Mouse (Mus musculus) midbrain, embryonic 11.5 days (tissue): ENCODE measurements around the gene Tex264. TPM values are rescaled to one million over a fixed set of nuclear protein-coding genes. Genes with fewer than 3 reads are reported as not detected.

ENCODE experiments used
- ATAC-seq: fragments of 200-750 bp; cut with Nextera tagmentation; 2 replicates; pipeline ENCODE4 v1.8.0; 2017; ENCODE audit warnings: moderate TSS enrichment, moderate library complexity; ENCODE audit not compliant: low FRiP score
- DNase-seq: peaks from one replicate; pipeline ENCODE4 v3.0.0; 2015; ENCODE audit warnings: low spot score; ENCODE audit errors: missing footprints
- H3K27ac ChIP-seq: fragments of 300-500 bp; sonication (generic); 2 replicates; pipeline ENCODE4 v1.5.1; 2014; ENCODE audit warnings: low read depth, low read length
- H3K27me3 ChIP-seq: fragments of 300-500 bp; sonication (generic); 2 replicates; pipeline ENCODE4 v1.6.1; 2014; ENCODE audit warnings: mild to moderate bottlenecking, low read length, moderate library complexity, mixed read lengths; ENCODE audit not compliant: control insufficient read depth, insufficient read depth
- H3K36me3 ChIP-seq: fragments of 300-500 bp; sonication (generic); 2 replicates; pipeline ENCODE4 v1.6.1; 2014; ENCODE audit warnings: mild to moderate bottlenecking, low read length, moderate library complexity, mixed read lengths; ENCODE audit not compliant: control insufficient read depth, insufficient read depth
- H3K4me1 ChIP-seq: fragments of 300-500 bp; sonication (generic); 2 replicates; pipeline ENCODE4 v1.6.1; 2014; ENCODE audit warnings: low read length; ENCODE audit not compliant: control insufficient read depth, insufficient read depth
- H3K4me2 ChIP-seq: fragments of 300-500 bp; sonication (generic); 2 replicates; pipeline ENCODE4 v1.6.1; 2014; ENCODE audit warnings: mild to moderate bottlenecking, moderate library complexity
- H3K4me3 ChIP-seq: fragments of 300-500 bp; sonication (generic); 2 replicates; pipeline ENCODE4 v1.5.1; 2014; ENCODE audit warnings: low read depth, low read length
- H3K9ac ChIP-seq: fragments of 300-500 bp; sonication (generic); 2 replicates; pipeline ENCODE4 v1.6.1; 2014; ENCODE audit warnings: low read length
- H3K9me3 ChIP-seq: fragments of 300-500 bp; sonication (generic); 2 replicates; pipeline ENCODE4 v1.6.1; 2016; ENCODE audit warnings: low read length; ENCODE audit not compliant: control insufficient read depth
- WGBS: fragments of 180-500 bp; shearing (Covaris S2); extraction: QIAGEN DNeasy Blood & Tissue Kit; methylation state at CpG from one replicate; pipeline ENCODE4 v1.1.7; 2014; 5-methylcytosine and 5-hydroxymethylcytosine counted together
- polyA plus RNA-seq: library from polyadenylated mRNA; unstranded; fragments of >200 nt; fragmentation: Nextera tagmentation; extraction: Ambion mirVana; gene quantifications from 2 replicates; pipeline ENCODE4 v1.2.1, GENCODE M21; 2014

The Tex264 gene
- polyA plus RNA-seq, 1 experiment from 2014 or later: 27.1 TPM

GRCm38 (mm10) chr9:106656820-106657219 lies 28.9 kb downstream of the Tex264 start:
- Histone ChIP-seq H3K27me3 (peaks cover 2% of the 10 kb centered on the region; the same call in 1 of the 2 replicates), H3K4me1 (peaks cover 11% of the 10 kb centered on the region), H3K36me3 (0 out of 2 replicates have a peak, but pooled peaks cover 2% of the 10 kb centered on the region), H3K4me2 (no peak overlapping the region), H3K9ac (no peak overlapping the region), H3K27ac (peak overlapping the region; percentile 6; the same call in 1 of the 2 replicates), H3K4me3 (no peak overlapping the region), H3K9me3 (no peaks in the 10 kb centered on the region)
- DNase-seq (no peak), ATAC-seq (peak; percentile 25)
- 21% methylated on average over 5 of the region's 5 CpGs for WGBS

GRCm38 (mm10) chr9:106655884-106656720 lies 29.6 kb downstream of the Tex264 start, which contains the start of gene Grm2:
Gene Grm2, minus strand, starts transcription at chr9:106656082.
- H3K36me3 ChIP-seq: 0 out of 2 replicates have a peak, but pooled peaks cover 2% of the 10 kb centered on the region
- H3K4me2 ChIP-seq: peak within 1 kb of the TSS; percentile 71
- H3K27me3 ChIP-seq: peaks cover 2% of the 10 kb centered on the region; the same call in 1 of the 2 replicates
- peaks cover 11% of the 10 kb centered on the region for H3K4me1 ChIP-seq
- H3K9me3 ChIP-seq: no peaks in the 10 kb centered on the region
- H3K9ac ChIP-seq: peak within 1 kb of the TSS; percentile 57
- 3% methylated on average over 36 of the region's 44 CpGs for WGBS
- H3K27ac ChIP-seq: peak within 1 kb of the TSS; percentile 44; the same call in 1 of the 2 replicates
- peak within 1 kb of the TSS; percentile 41 for H3K4me3 ChIP-seq
- DNase-seq: peak; percentile 96
- ATAC-seq: peak; percentile 77

GRCm38 (mm10) chr9:106652720-106653119 lies 33.0 kb downstream of the Tex264 start:
- ATAC-seq (no peak), DNase-seq (peak; percentile 57)
- Histone ChIP-seq H3K27me3 (peaks cover 2% of the 10 kb centered on the region; the same call in 1 of the 2 replicates), H3K9ac (no peak overlapping the region), H3K36me3 (no peaks in the 10 kb centered on the region), H3K27ac (no peak overlapping the region), H3K4me2 (peak overlapping the region; percentile 7; the same call in 1 of the 2 replicates), H3K4me3 (no peak overlapping the region), H3K4me1 (peaks cover 6% of the 10 kb centered on the region), H3K9me3 (no peaks in the 10 kb centered on the region)
- WGBS: 72% methylated on average over 1 of the region's 1 CpGs

- no peak overlapping the region for H3K4me2 ChIP-seq
- no peaks in the 10 kb centered on the region for H3K4me1 ChIP-seq
- no peak overlapping the region for H3K9ac ChIP-seq
- DNase-seq: peak; percentile 59
- ATAC-seq: no peak
- H3K36me3 ChIP-seq: no peaks in the 10 kb centered on the region
- H3K27ac ChIP-seq: no peak overlapping the region
- 77% methylated on average over 27 of the region's 27 CpGs for WGBS
- no peaks in the 10 kb centered on the region for H3K27me3 ChIP-seq
- H3K4me3 ChIP-seq: no peak overlapping the region
- H3K9me3 ChIP-seq: no peaks in the 10 kb centered on the region
Observed at GRCm38 (mm10) chr9:106647226-106647625, 38.5 kb downstream of the Tex264 start.

- H3K4me2 ChIP-seq: no peak overlapping the region
- no peaks in the 10 kb centered on the region for H3K9me3 ChIP-seq
- ATAC-seq: no peak
- no peaks in the 10 kb centered on the region for H3K27me3 ChIP-seq
- DNase-seq: no peak
- no peak overlapping the region for H3K9ac ChIP-seq
- no peak overlapping the region for H3K4me3 ChIP-seq
- no peaks in the 10 kb centered on the region for H3K4me1 ChIP-seq
- H3K27ac ChIP-seq: no peak overlapping the region
- H3K36me3 ChIP-seq: no peaks in the 10 kb centered on the region
- WGBS: 78% methylated on average over 9 of the region's 9 CpGs
Observed at GRCm38 (mm10) chr9:106645684-106646271, 39.9 kb downstream of the Tex264 start.

- Histone ChIP-seq H3K9ac (no peak overlapping the region), H3K4me2 (no peak overlapping the region), H3K27ac (no peak overlapping the region), H3K27me3 (no peaks in the 10 kb centered on the region), H3K9me3 (no peaks in the 10 kb centered on the region), H3K4me3 (no peak overlapping the region), H3K4me1 (no peaks in the 10 kb centered on the region), H3K36me3 (no peaks in the 10 kb centered on the region)
- DNase-seq (peak; percentile 84), ATAC-seq (no peak)
- WGBS: 71% methylated on average over 6 of the region's 6 CpGs
Observed at GRCm38 (mm10) chr9:106643787-106644186, 41.9 kb downstream of the Tex264 start.

GRCm38 (mm10) chr9:106643128-106643527 lies 42.6 kb downstream of the Tex264 start:
- Histone ChIP-seq H3K4me3 (no peak overlapping the region), H3K27me3 (no peaks in the 10 kb centered on the region), H3K4me2 (no peak overlapping the region), H3K9me3 (no peaks in the 10 kb centered on the region), H3K36me3 (no peaks in the 10 kb centered on the region), H3K9ac (no peak overlapping the region), H3K27ac (no peak overlapping the region), H3K4me1 (no peaks in the 10 kb centered on the region)
- DNase-seq (peak; percentile 93), ATAC-seq (peak; percentile 33; the same call in 1 of the 2 replicates)
- 34% methylated on average over 7 of the region's 7 CpGs for WGBS

GRCm38 (mm10) chr9:106641346-106641745 lies 44.4 kb downstream of the Tex264 start:
- no peaks in the 10 kb centered on the region for H3K36me3 ChIP-seq
- H3K9me3 ChIP-seq: no peaks in the 10 kb centered on the region
- H3K27me3 ChIP-seq: no peaks in the 10 kb centered on the region
- H3K9ac ChIP-seq: no peak overlapping the region
- H3K27ac ChIP-seq: no peak overlapping the region
- WGBS: 38% methylated on average over 5 of the region's 5 CpGs
- no peak overlapping the region for H3K4me2 ChIP-seq
- DNase-seq: no peak
- no peaks in the 10 kb centered on the region for H3K4me1 ChIP-seq
- ATAC-seq: no peak
- H3K4me3 ChIP-seq: no peak overlapping the region

- ATAC-seq (no peak), DNase-seq (peak; percentile 47)
- Histone ChIP-seq H3K4me3 (no peak overlapping the region), H3K36me3 (no peaks in the 10 kb centered on the region), H3K4me2 (no peak overlapping the region), H3K27me3 (no peaks in the 10 kb centered on the region), H3K4me1 (no peaks in the 10 kb centered on the region), H3K9ac (no peak overlapping the region), H3K27ac (no peak overlapping the region), H3K9me3 (no peaks in the 10 kb centered on the region)
- 91% methylated on average over 8 of the region's 8 CpGs for WGBS
Observed at GRCm38 (mm10) chr9:106638154-106638553, 47.6 kb downstream of the Tex264 start.
